Mouse (Mus musculus): Measurements from ENCODE around the gene Dnal1. TPM values are rescaled to one million over a fixed set of nuclear protein-coding genes. Genes with fewer than 3 reads are reported as not detected.
A peak's percentile ranks its signal among the peaks of the same experiment; 100 is the strongest.

Dnal1 gene
- polyA plus RNA-seq, 1 experiment from 2014 or later = 0.73 TPM

GRCm38 (mm10) chr12:84152352-84153190 is 38.4 kb downstream of the Dnal1 start:
- H3K4me1 ChIP-seq = peaks cover 74% of the 10 kb centered on the region
- peak overlapping the region; percentile 94 for H3K27ac ChIP-seq
- H3K9ac ChIP-seq = peak overlapping the region; percentile 73
- H3K36me3 ChIP-seq = peaks cover 78% of the 10 kb centered on the region
- 59% methylated on average over 32 of the region's 32 CpGs for WGBS (ENCODE audit: insufficient replicate concordance)
- peak overlapping the region; percentile 58 for H3K4me3 ChIP-seq
- peak; percentile 45 for ATAC-seq
- peak overlapping the region; percentile 65 for H3K4me2 ChIP-seq
- no peaks in the 10 kb centered on the region for H3K9me3 ChIP-seq (replicated peaks)
- H3K27me3 ChIP-seq (replicated peaks) = no peaks in the 10 kb centered on the region

- Histone ChIP-seq H3K36me3 (peaks cover 87% of the 10 kb centered on the region), H3K27ac (peak overlapping the region; percentile 94), H3K9me3 (replicated peaks) (no peaks in the 10 kb centered on the region), H3K4me3 (0 out of 2 replicates have a peak overlapping the region, but pooled peaks have one; percentile 58), H3K4me2 (peak overlapping the region; percentile 65; the same call in 1 of the 2 replicates), H3K4me1 (peaks cover 66% of the 10 kb centered on the region), H3K9ac (peak overlapping the region; percentile 73; the same call in 1 of the 2 replicates), H3K27me3 (replicated peaks) (no peaks in the 10 kb centered on the region)
- WGBS (ENCODE audit: insufficient replicate concordance) = 77% methylated on average over 6 of the region's 6 CpGs
- no peak for ATAC-seq
These were observed 39.2 kb downstream of the Dnal1 start for GRCm38 (mm10) chr12:84153414-84153813.

GRCm38 (mm10) chr12:84154786-84155522 is 40.8 kb downstream of the Dnal1 start:
- Histone ChIP-seq H3K4me2 (no peak overlapping the region), H3K4me3 (no peak overlapping the region), H3K9ac (no peak overlapping the region), H3K27me3 (replicated peaks) (no peaks in the 10 kb centered on the region), H3K36me3 (peaks cover 95% of the 10 kb centered on the region), H3K27ac (no peak overlapping the region), H3K4me1 (peaks cover 52% of the 10 kb centered on the region), H3K9me3 (replicated peaks) (no peaks in the 10 kb centered on the region)
- ATAC-seq = no peak
- WGBS (ENCODE audit: insufficient replicate concordance) = 75% methylated on average over 11 of the region's 11 CpGs

GRCm38 (mm10) chr12:84155523-84155871 is 41.3 kb downstream of the Dnal1 start:
- peaks cover 95% of the 10 kb centered on the region for H3K36me3 ChIP-seq
- 71% methylated on average over 2 of the region's 2 CpGs for WGBS (ENCODE audit: insufficient replicate concordance)
- no peaks in the 10 kb centered on the region for H3K9me3 ChIP-seq (replicated peaks)
- H3K27me3 ChIP-seq (replicated peaks) = no peaks in the 10 kb centered on the region
- no peak overlapping the region for H3K4me3 ChIP-seq
- no peak overlapping the region for H3K4me2 ChIP-seq
- ATAC-seq = no peak
- no peak overlapping the region for H3K27ac ChIP-seq
- peaks cover 47% of the 10 kb centered on the region for H3K4me1 ChIP-seq
- H3K9ac ChIP-seq = no peak overlapping the region

GRCm38 (mm10) chr12:84156210-84156609 is 42.0 kb downstream of the Dnal1 start:
- Histone ChIP-seq H3K9me3 (replicated peaks) (no peaks in the 10 kb centered on the region), H3K36me3 (peaks cover 99% of the 10 kb centered on the region), H3K9ac (no peak overlapping the region), H3K4me3 (no peak overlapping the region), H3K27me3 (replicated peaks) (no peaks in the 10 kb centered on the region), H3K4me2 (no peak overlapping the region), H3K27ac (no peak overlapping the region), H3K4me1 (peaks cover 46% of the 10 kb centered on the region)
- 95% methylated on average over 18 of the region's 18 CpGs for WGBS (ENCODE audit: insufficient replicate concordance)
- no peak for ATAC-seq

GRCm38 (mm10) chr12:84158156-84158555 is 44.0 kb downstream of the Dnal1 start:
- WGBS (ENCODE audit: insufficient replicate concordance) = 85% methylated on average over 14 of the region's 14 CpGs
- no peak for ATAC-seq
- no peak overlapping the region for H3K27ac ChIP-seq
- peaks cover 43% of the 10 kb centered on the region for H3K4me1 ChIP-seq
- H3K9ac ChIP-seq = no peak overlapping the region
- peaks cover 98% of the 10 kb centered on the region for H3K36me3 ChIP-seq
- no peak overlapping the region for H3K4me2 ChIP-seq
- no peaks in the 10 kb centered on the region for H3K9me3 ChIP-seq (replicated peaks)
- H3K27me3 ChIP-seq (replicated peaks) = no peaks in the 10 kb centered on the region
- H3K4me3 ChIP-seq = no peak overlapping the region

- Histone ChIP-seq H3K9ac (no peak overlapping the region), H3K27me3 (replicated peaks) (no peaks in the 10 kb centered on the region), H3K4me3 (no peak overlapping the region), H3K36me3 (peaks cover 98% of the 10 kb centered on the region), H3K9me3 (replicated peaks) (no peaks in the 10 kb centered on the region), H3K4me2 (no peak overlapping the region), H3K27ac (peak overlapping the region; percentile 80), H3K4me1 (peaks cover 37% of the 10 kb centered on the region)
- ATAC-seq = no peak
- WGBS (ENCODE audit: insufficient replicate concordance) = 92% methylated on average over 8 of the region's 8 CpGs
These were observed 46.3 kb downstream of the Dnal1 start for GRCm38 (mm10) chr12:84160491-84160890.

- 41% methylated on average over 8 of the region's 8 CpGs for WGBS (ENCODE audit: insufficient replicate concordance)
- peak overlapping the region; percentile 80 for H3K27ac ChIP-seq
- H3K36me3 ChIP-seq = peaks cover 98% of the 10 kb centered on the region
These were observed 47.0 kb downstream of the Dnal1 start for GRCm38 (mm10) chr12:84161116-84161515.

GRCm38 (mm10) chr12:84161616-84162433 is 47.7 kb downstream of the Dnal1 start:
- no peak overlapping the region for H3K4me3 ChIP-seq
- H3K9ac ChIP-seq = peak overlapping the region; percentile 47
- H3K36me3 ChIP-seq = peaks cover 98% of the 10 kb centered on the region
- H3K27me3 ChIP-seq (replicated peaks) = no peaks in the 10 kb centered on the region
- 73% methylated on average over 14 of the region's 14 CpGs for WGBS (ENCODE audit: insufficient replicate concordance)
- H3K4me1 ChIP-seq = peaks cover 50% of the 10 kb centered on the region
- H3K27ac ChIP-seq = peak overlapping the region; percentile 80
- ATAC-seq = peak; percentile 56
- no peaks in the 10 kb centered on the region for H3K9me3 ChIP-seq (replicated peaks)
- peak overlapping the region; percentile 48 for H3K4me2 ChIP-seq

More at GRCm38 (mm10) chr12:84161116-84161515, 47.0 kb downstream of the Dnal1 start:
- H3K27me3 ChIP-seq (replicated peaks) = no peaks in the 10 kb centered on the region
- no peaks in the 10 kb centered on the region for H3K9me3 ChIP-seq (replicated peaks)
- peak; percentile 86 for ATAC-seq
- H3K4me1 ChIP-seq = peaks cover 43% of the 10 kb centered on the region
- no peak overlapping the region for H3K4me3 ChIP-seq
- H3K4me2 ChIP-seq = peak overlapping the region; percentile 48
- peak overlapping the region; percentile 47 for H3K9ac ChIP-seq

GRCm38 (mm10) chr12:84163133-84163532 is 49.0 kb downstream of the Dnal1 start:
- peaks cover 57% of the 10 kb centered on the region for H3K4me1 ChIP-seq
- no peak overlapping the region for H3K4me2 ChIP-seq
- H3K9me3 ChIP-seq (replicated peaks) = no peaks in the 10 kb centered on the region
- no peak overlapping the region for H3K9ac ChIP-seq
- no peak for ATAC-seq
- peak overlapping the region; percentile 43; the same call in 1 of the 2 replicates for H3K27ac ChIP-seq
- H3K36me3 ChIP-seq = peaks cover 95% of the 10 kb centered on the region
- 77% methylated on average over 9 of the region's 9 CpGs for WGBS (ENCODE audit: insufficient replicate concordance)
- no peaks in the 10 kb centered on the region for H3K27me3 ChIP-seq (replicated peaks)
- H3K4me3 ChIP-seq = no peak overlapping the region

- Histone ChIP-seq H3K9ac (no peak overlapping the region), H3K36me3 (peaks cover 95% of the 10 kb centered on the region), H3K27ac (peak overlapping the region; percentile 43; the same call in 1 of the 2 replicates), H3K4me2 (no peak overlapping the region), H3K4me1 (peaks cover 57% of the 10 kb centered on the region), H3K9me3 (replicated peaks) (no peaks in the 10 kb centered on the region), H3K27me3 (replicated peaks) (no peaks in the 10 kb centered on the region), H3K4me3 (no peak overlapping the region)
- 88% methylated on average over 11 of the region's 11 CpGs for WGBS (ENCODE audit: insufficient replicate concordance)
- no peak for ATAC-seq
These were observed 49.5 kb downstream of the Dnal1 start for GRCm38 (mm10) chr12:84163586-84164110.

Data from liver, embryonic 12.5 days (tissue).